Mouse (Mus musculus) layer of hippocampus, postnatal 25 days (tissue): Measurements from ENCODE around the gene Olfr1487. TPM values are rescaled to one million over a fixed set of nuclear protein-coding genes. Genes with fewer than 3 reads are reported as not detected.
"Not testable (repeated sequence)": the region's sequence is repeated elsewhere in the genome, so short reads cannot be mapped to it uniquely, and the experiment has no call there.

Experiments used
- DNase-seq, 2 experiments: peaks; one replicate each; pipeline ENCODE4 v3.0.0; 2022; ENCODE audit warnings: mixed read lengths in 2 of 2, low spot score in 1 of 2; ENCODE audit errors: extremely low spot score in 1 of 2
- microRNA-seq, 2 experiments: library from miRNA; unstranded; fragments of <30 nt; microRNA quantifications; one replicate each; pipeline ENCODE4 v1.2.0; 2021
- total RNA-seq, 2 experiments: library from RNA; stranded (reverse); gene quantifications; 2 replicates each; pipeline ENCODE4 v1.2.3; 2021

Gene Olfr1487
- total RNA-seq: not detected

DNA sequence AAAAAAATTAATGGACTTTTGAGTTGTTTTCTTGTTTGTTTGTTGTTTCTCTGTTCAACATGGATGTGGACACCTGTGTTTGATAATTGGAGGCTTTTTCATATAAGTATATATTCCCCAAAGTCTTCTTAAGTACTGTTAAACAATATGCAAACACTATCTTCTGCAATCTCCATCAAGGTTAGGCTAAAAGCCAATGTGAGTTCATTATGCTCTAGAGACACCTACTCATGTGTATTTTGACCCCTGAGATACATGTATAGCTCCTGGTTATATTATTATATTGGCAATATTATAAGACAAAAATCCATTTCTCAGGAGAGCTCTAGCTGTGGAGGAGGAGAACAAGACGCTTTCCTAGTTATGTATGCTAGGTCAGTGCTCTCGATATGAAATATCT is at the start of gene Olfr1487:
Gene Olfr1487, plus strand, starts transcription at position 301 of the 400 bp plus-strand sequence.
- DNase-seq: not testable (repeated sequence)

GRCm38 (mm10) chr19:13583211-13583610 is 34.0 kb upstream of the Olfr1487 start, which contains the start of gene Olfr1484:
Olfr1484 (plus strand) TSS chr19:13583511.
- DNase-seq: no peak

- DNase-seq: no peak
Measured at GRCm38 (mm10) chr19:13631321-13631720, 14.1 kb downstream of the Olfr1487 start, which contains the start of gene Olfr1489. Olfr1489 (plus strand) TSS chr19:13631621.

GRCm38 (mm10) chr19:13650791-13651190 is 33.6 kb downstream of the Olfr1487 start, which contains the start of gene Olfr1490:
Olfr1490 (plus strand) TSS chr19:13651091.
- no peak for DNase-seq

Small RNA genes lying within 50 kb of the gene (microRNA-seq; reads per million reads assigned to microRNA genes)
- gene Gm22323 (0 reads per million in 2 experiments), gene Gm23931 (0 reads per million in 2 experiments)

Other genes starting within 250 kb of the Olfr1487 start
- not detected for gene Olfr1469, start 209.5 kb upstream of the Olfr1487 start, total RNA-seq
- not detected for gene Olfr1471, start 174.0 kb upstream of the Olfr1487 start, total RNA-seq
- gene Olfr1472, start 161.3 kb upstream of the Olfr1487 start, total RNA-seq: not detected
- not detected for gene Olfr1474, start 147.8 kb upstream of the Olfr1487 start, total RNA-seq
- not detected for gene Olfr1475, start 137.2 kb upstream of the Olfr1487 start, total RNA-seq
- not detected for gene Olfr1477, start 116.8 kb upstream of the Olfr1487 start, total RNA-seq
- not detected for gene Olfr1480, start 89.5 kb upstream of the Olfr1487 start, total RNA-seq
- gene Olfr1484, start 33.9 kb upstream of the Olfr1487 start, total RNA-seq: not detected
- not detected for gene Olfr1489, start 14.2 kb downstream of the Olfr1487 start, total RNA-seq
- not detected for gene Olfr1490, start 33.7 kb downstream of the Olfr1487 start, total RNA-seq
- gene Olfr1491, start 79.9 kb downstream of the Olfr1487 start, total RNA-seq: not detected
- not detected for gene Olfr1493-ps1, start 105.9 kb downstream of the Olfr1487 start, total RNA-seq
- gene Olfr1494, start 122.4 kb downstream of the Olfr1487 start, total RNA-seq: not detected
- gene Olfr1495, start 147.2 kb downstream of the Olfr1487 start, total RNA-seq: not detected
- gene Olfr1496, start 160.5 kb downstream of the Olfr1487 start, total RNA-seq: not detected
- gene Olfr1497, start 180.8 kb downstream of the Olfr1487 start, total RNA-seq: not detected
- not detected for gene Olfr1499, start 202.1 kb downstream of the Olfr1487 start, total RNA-seq
- not detected for gene Olfr1500, start 213.1 kb downstream of the Olfr1487 start, total RNA-seq
- gene Olfr1501, start 233.3 kb downstream of the Olfr1487 start, total RNA-seq: not detected
- not detected for gene Olfr1502, start 244.4 kb downstream of the Olfr1487 start, total RNA-seq